Mouse (Mus musculus) lung, postnatal 0 days (tissue): ENCODE results near the gene Ahdc1. TPM values are rescaled to one million over a fixed set of nuclear protein-coding genes. Genes with fewer than 3 reads are reported as not detected.

Source experiments
- ATAC-seq: fragments of 200-750 bp; cut with Nextera tagmentation; 2 replicates; pipeline ENCODE4 v1.8.0; 2017; ENCODE audit warnings: moderate library complexity
- DNase-seq: peaks from one replicate; pipeline ENCODE4 v3.0.0-alpha.2; 2016; ENCODE audit warnings: low spot score
- H3K27ac ChIP-seq: fragments of 300-500 bp; sonication (generic); 2 replicates; pipeline ENCODE4 v1.5.1; 2014; ENCODE audit warnings: antibody characterized with exemption, mild to moderate bottlenecking, low read length, mixed read lengths
- H3K27me3 ChIP-seq: fragments of 300-500 bp; sonication (generic); replicated peaks from 2 replicates; pipeline ENCODE4 v1.6.1; 2014; ENCODE audit warnings: low read length, mixed read lengths; ENCODE audit not compliant: insufficient read depth
- H3K36me3 ChIP-seq: fragments of 300-500 bp; sonication (generic); 2 replicates; pipeline ENCODE4 v1.6.1; 2014; ENCODE audit warnings: low read length, mixed read lengths; ENCODE audit not compliant: insufficient read depth
- H3K4me1 ChIP-seq: fragments of 300-500 bp; sonication (generic); 2 replicates; pipeline ENCODE4 v1.6.1; 2014; ENCODE audit warnings: antibody characterized with exemption, low read depth, low read length, mixed read lengths; ENCODE audit not compliant: insufficient read depth
- H3K4me2 ChIP-seq: fragments of 300-500 bp; sonication (generic); replicated peaks from 2 replicates; pipeline ENCODE4 v1.6.1; 2014; ENCODE audit warnings: low read depth, mild to moderate bottlenecking, low read length, moderate library complexity, mixed read lengths
- H3K4me3 ChIP-seq: fragments of 300-500 bp; sonication (generic); 2 replicates; pipeline ENCODE4 v1.5.1; 2014; ENCODE audit warnings: low read depth, low read length
- H3K9ac ChIP-seq: fragments of 300-500 bp; sonication (generic); replicated peaks from 2 replicates; pipeline ENCODE4 v1.6.1; 2014; ENCODE audit warnings: low read depth, mild to moderate bottlenecking
- H3K9me3 ChIP-seq: fragments of 300-500 bp; sonication (generic); 2 replicates; pipeline ENCODE4 v1.6.1; 2016; ENCODE audit warnings: low read length, mixed read lengths
- CTCF ChIP-seq: IDR thresholded peaks from 2 replicates; pipeline ENCODE4 v1.5.1; 2016; ENCODE audit warnings: antibody characterized with exemption, mild to moderate bottlenecking
- EP300 ChIP-seq: IDR thresholded peaks from 2 replicates; pipeline ENCODE4 v1.6.1; 2016; ENCODE audit warnings: antibody characterized with exemption, mild to moderate bottlenecking, control low read depth
- WGBS: fragments of 180-500 bp; shearing (Covaris S2); extraction: QIAGEN DNeasy Blood & Tissue Kit; methylation state at CpG from one replicate; pipeline ENCODE4 v1.1.7; 2014; 5-methylcytosine and 5-hydroxymethylcytosine counted together
- polyA plus RNA-seq: library from polyadenylated mRNA; unstranded; fragments of >200 nt; fragmentation: Nextera tagmentation; extraction: Ambion mirVana; gene quantifications from 2 replicates; pipeline ENCODE4 v1.2.1, GENCODE M21; 2015

The Ahdc1 gene
- polyA plus RNA-seq, 1 experiment from 2014 or later = 3.9 TPM

DNA sequence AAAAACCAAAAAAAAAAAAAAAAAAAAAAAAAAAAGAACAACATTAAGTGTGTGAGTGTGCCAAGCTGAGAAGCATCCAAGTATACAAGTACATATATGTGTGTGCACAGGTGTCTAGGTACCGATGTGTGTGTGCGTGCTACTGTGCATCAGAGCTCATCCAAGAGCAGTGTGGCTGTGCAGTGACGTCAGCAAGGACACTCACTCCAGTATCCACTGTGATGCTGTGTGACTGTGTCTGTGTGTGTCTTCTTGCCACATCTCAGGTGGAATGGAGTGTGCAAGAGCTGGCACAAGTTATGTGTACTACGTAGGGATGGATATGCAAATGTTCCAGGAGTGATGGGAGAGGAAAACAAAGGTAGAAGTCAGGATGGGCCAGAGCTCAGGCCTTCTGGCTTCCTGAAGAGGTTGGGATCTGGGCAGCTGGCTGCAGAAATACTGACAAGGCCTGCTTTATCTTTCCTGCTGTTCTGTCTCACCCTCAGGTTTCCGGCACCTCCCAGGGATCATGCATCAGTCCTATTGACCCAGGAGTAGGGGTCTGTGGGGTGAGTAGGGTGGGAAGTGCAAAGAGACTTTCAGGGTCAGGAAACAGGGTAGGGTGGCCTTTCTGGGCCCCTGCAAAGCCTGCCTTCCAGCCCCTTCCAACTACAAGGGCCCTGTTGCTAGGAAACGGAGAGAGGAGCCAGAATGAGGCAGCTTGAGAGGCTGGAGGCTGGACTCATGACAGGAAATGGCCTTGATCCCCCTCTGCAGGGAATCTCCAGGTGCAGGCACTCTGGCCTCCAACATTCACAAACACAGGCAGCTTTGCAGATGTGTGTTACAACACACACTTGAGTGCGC is 27.2 kb upstream of the Ahdc1 start:
- Histone ChIP-seq H3K27me3 (no peaks in the 10 kb centered on the region), H3K4me1 (no peaks in the 10 kb centered on the region), H3K4me3 (no peak overlapping the region), H3K4me2 (no peak overlapping the region), H3K27ac (no peak overlapping the region), H3K9ac (no peak overlapping the region), H3K9me3 (no peaks in the 10 kb centered on the region), H3K36me3 (no peaks in the 10 kb centered on the region)
- peak; percentile 10; the same call in 1 of the 2 replicates for ATAC-seq
- no peak for DNase-seq
- no peak for TF ChIP-seq EP300
- TF ChIP-seq CTCF = no peak
- 47% methylated on average over 7 of the region's 7 CpGs for WGBS

GRCm38 (mm10) chr4:132988581-132989355 is 22.3 kb upstream of the Ahdc1 start:
- Histone ChIP-seq H3K9me3 (no peaks in the 10 kb centered on the region), H3K4me2 (no peak overlapping the region), H3K36me3 (no peaks in the 10 kb centered on the region), H3K4me3 (no peak overlapping the region), H3K27ac (no peak overlapping the region), H3K4me1 (no peaks in the 10 kb centered on the region), H3K9ac (no peak overlapping the region), H3K27me3 (no peaks in the 10 kb centered on the region)
- DNase-seq (no peak), ATAC-seq (no peak)
- TF ChIP-seq CTCF (no peak), EP300 (no peak)
- 83% methylated on average over 6 of the region's 6 CpGs for WGBS

- no peaks in the 10 kb centered on the region for H3K9me3 ChIP-seq
- no peaks in the 10 kb centered on the region for H3K36me3 ChIP-seq
- ATAC-seq (no peak), DNase-seq (no peak)
- no peaks in the 10 kb centered on the region for H3K27me3 ChIP-seq
- WGBS = 69% methylated on average over 4 of the region's 4 CpGs
- H3K4me2 ChIP-seq = no peak overlapping the region
- no peak overlapping the region for H3K9ac ChIP-seq
- H3K4me3 ChIP-seq = no peak overlapping the region
- TF ChIP-seq EP300 (no peak), CTCF (no peak)
- no peaks in the 10 kb centered on the region for H3K4me1 ChIP-seq
- H3K27ac ChIP-seq = no peak overlapping the region
These were observed 17.5 kb upstream of the Ahdc1 start for GRCm38 (mm10) chr4:132993553-132993952.

GRCm38 (mm10) chr4:132997469-132998237 is 13.4 kb upstream of the Ahdc1 start:
- TF ChIP-seq EP300 (no peak), CTCF (peak; percentile 33)
- ATAC-seq (no peak), DNase-seq (no peak)
- Histone ChIP-seq H3K4me1 (no peaks in the 10 kb centered on the region), H3K9me3 (no peaks in the 10 kb centered on the region), H3K36me3 (no peaks in the 10 kb centered on the region), H3K4me2 (no peak overlapping the region), H3K27ac (no peak overlapping the region), H3K27me3 (no peaks in the 10 kb centered on the region), H3K9ac (no peak overlapping the region), H3K4me3 (no peak overlapping the region)
- WGBS = 39% methylated on average over 13 of the region's 14 CpGs

DNA sequence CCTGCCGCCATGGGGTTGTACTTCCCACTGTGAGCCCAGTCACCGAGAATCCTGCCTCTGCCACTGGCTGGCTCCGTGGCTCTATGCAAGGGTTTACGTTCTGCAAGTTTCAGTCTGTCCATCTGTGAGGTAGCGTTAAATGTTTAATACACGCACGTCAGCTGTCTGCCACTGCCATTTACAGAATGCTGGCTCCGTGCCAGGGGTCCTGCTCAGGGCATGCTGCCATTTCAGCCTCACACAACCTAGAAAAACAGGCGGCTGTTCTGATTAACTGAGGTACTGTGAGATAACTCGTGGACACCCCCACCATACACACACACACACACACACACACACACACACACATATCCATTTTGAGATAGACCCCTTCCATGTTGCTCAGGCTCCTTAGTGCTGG is 8.2 kb upstream of the Ahdc1 start:
- Histone ChIP-seq H3K4me3 (no peak overlapping the region), H3K4me1 (no peaks in the 10 kb centered on the region), H3K27me3 (no peaks in the 10 kb centered on the region), H3K9ac (no peak overlapping the region), H3K36me3 (no peaks in the 10 kb centered on the region), H3K9me3 (no peaks in the 10 kb centered on the region), H3K27ac (no peak overlapping the region), H3K4me2 (no peak overlapping the region)
- DNase-seq (no peak), ATAC-seq (0 out of 2 replicates have a peak, but pooled peaks have one; percentile 9)
- TF ChIP-seq CTCF (no peak), EP300 (no peak)
- WGBS = 15% methylated on average over 10 of the region's 10 CpGs
